Mouse (Mus musculus) liver, embryonic 14.5 days (tissue): Measurements from ENCODE around the gene Usf2.
"Not testable (repeated sequence)": the region's sequence is repeated elsewhere in the genome, so short reads cannot be mapped to it uniquely, and the experiment has no call there.

Experiments used
- CTCF ChIP-seq: IDR thresholded peaks from 2 replicates; pipeline ENCODE4 v1.5.1; 2016; ENCODE audit warnings: antibody characterized with exemption, low read depth, control low read depth
- EP300 ChIP-seq: IDR thresholded peaks from 2 replicates; pipeline ENCODE4 v1.6.1; 2016; ENCODE audit warnings: antibody characterized with exemption, low read depth

DNA sequence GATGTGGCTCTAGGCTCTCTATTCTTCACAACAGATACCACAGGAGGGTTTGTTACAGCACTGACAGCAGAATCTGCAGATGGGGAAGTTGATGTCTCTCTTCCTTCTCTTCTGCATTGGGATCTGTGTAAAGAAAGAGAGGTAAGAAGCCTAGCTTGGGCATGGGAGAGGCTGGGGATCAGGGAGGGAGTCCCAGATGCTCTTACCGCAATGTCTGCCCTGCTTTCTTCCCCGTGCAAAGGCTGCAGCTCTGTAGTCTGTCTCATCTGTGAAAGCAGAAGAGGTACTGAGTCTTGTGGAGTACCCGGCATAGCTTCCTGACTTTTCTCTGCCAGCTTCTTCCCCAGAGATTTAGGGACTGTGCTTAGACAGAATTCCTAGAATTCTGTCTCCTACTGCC is 34.1 kb downstream of the Usf2 start:
- TF ChIP-seq EP300, CTCF: not testable (repeated sequence)
